26 mouse cellular contexts compared by ENCODE assay signal in genomic region chr7:132181042-132181441, GRCm38 (mm10). TPM values are rescaled to one million over a fixed set of nuclear protein-coding genes. Genes with fewer than 3 reads are reported as not detected.
"Had no signal": no experiment of that assay in that cellular context is flagged by ENCODE, and none has a peak within 500 bp of the region (broad histone marks: within the 10 kb centered on the region; RNA-seq: fewer than 3 reads in every experiment).

No protein-coding gene starts in this region.

- H3K9me3 ChIP-seq: limb, embryonic 15.5 days; midbrain, embryonic 12.5 days; midbrain, embryonic 15.5 days; neural tube, embryonic 15.5 days had no signal

- H3K27ac ChIP-seq: kidney, postnatal 0 days; left cerebral cortex, adult 2 months; limb, embryonic 12.5 days; limb, embryonic 15.5 days; liver, embryonic 14.5 days; macrophage; midbrain, embryonic 12.5 days; midbrain, embryonic 15.5 days; neural tube, embryonic 12.5 days; neural tube, embryonic 15.5 days; stomach, postnatal 0 days had no signal

- H3K9ac ChIP-seq: limb, embryonic 12.5 days; limb, embryonic 15.5 days; liver, embryonic 14.5 days; liver, postnatal 0 days; midbrain, embryonic 12.5 days; midbrain, embryonic 15.5 days; neural tube, embryonic 12.5 days; neural tube, embryonic 15.5 days had no signal

- H3K4me2 ChIP-seq: limb, embryonic 12.5 days; limb, embryonic 15.5 days; liver, embryonic 11.5 days; midbrain, embryonic 12.5 days; midbrain, embryonic 15.5 days; neural tube, embryonic 12.5 days; neural tube, embryonic 15.5 days had no signal

- DNase-seq: kidney, adult 2 months; kidney, postnatal 25 days; layer of hippocampus, postnatal 36 days; left cerebral cortex, postnatal 4 days; liver, postnatal 0 days; lung, postnatal 10 days; right cerebral cortex, adult 18-20 months; right cerebral cortex, postnatal 14 days; right cerebral cortex, postnatal 4 days; thymus, adult 2 months; thymus, postnatal 14 days; thymus, postnatal 4 days had no signal

- H3K4me3 ChIP-seq: left cerebral cortex, adult 2 months; limb, embryonic 12.5 days; limb, embryonic 15.5 days; midbrain, embryonic 12.5 days; midbrain, embryonic 15.5 days; neural tube, embryonic 12.5 days; neural tube, embryonic 15.5 days had no signal

- ATAC-seq: intestine, postnatal 0 days; liver, postnatal 0 days; midbrain, embryonic 15.5 days had no signal

- H3K36me3 ChIP-seq: limb, embryonic 12.5 days; limb, embryonic 15.5 days; midbrain, embryonic 12.5 days; midbrain, embryonic 15.5 days; neural tube, embryonic 12.5 days; neural tube, embryonic 15.5 days had no signal

- H3K4me1 ChIP-seq: limb, embryonic 15.5 days had no signal

- H3K27me3 ChIP-seq: limb, embryonic 15.5 days; midbrain, embryonic 12.5 days; midbrain, embryonic 15.5 days; neural tube, embryonic 12.5 days; neural tube, embryonic 15.5 days had no signal

RNA-seq across cellular contexts. Expression of gene Cpxm2, which starts 26.5 kb away (rescaled TPM):
- total RNA-seq: megakaryocyte, adult 5-6 weeks had no signal
- polyA plus RNA-seq: macrophage had no signal
